Mouse (Mus musculus) spleen, adult 2 months (tissue): Measurements from ENCODE around the gene Ccdc65. TPM values are rescaled to one million over a fixed set of nuclear protein-coding genes. Genes with fewer than 3 reads are reported as not detected.
"Not testable (repeated sequence)": the region's sequence is repeated elsewhere in the genome, so short reads cannot be mapped to it uniquely, and the experiment has no call there.

Experiments used
- DNase-seq, 2 experiments: peaks; one replicate each; pipeline versions ENCODE4 v3.0.0 to v3.0.0-alpha.2; 2012 to 2021; ENCODE audit warnings: low spot score in 2 of 2, low read depth in 1 of 2
- H3K27ac ChIP-seq: fragments of 200-500 bp; 2 replicates; pipeline ENCODE4 v1.5.1; 2012; ENCODE audit warnings: low read length, inconsistent platforms; ENCODE audit not compliant: insufficient read depth
- H3K27me3 ChIP-seq: fragments of 200-500 bp; 2 replicates; pipeline ENCODE4 v1.6.1; 2012; ENCODE audit warnings: mild to moderate bottlenecking, moderate library complexity, low read length, inconsistent platforms; ENCODE audit not compliant: control insufficient read depth, insufficient read depth
- H3K36me3 ChIP-seq: fragments of 200-500 bp; 2 replicates; pipeline ENCODE4 v1.6.1; 2012; ENCODE audit warnings: mild to moderate bottlenecking, low read length, inconsistent platforms; ENCODE audit not compliant: control insufficient read depth, insufficient read depth
- H3K4me1 ChIP-seq: fragments of 200-500 bp; 2 replicates; pipeline ENCODE4 v1.6.1; 2011; ENCODE audit warnings: inconsistent platforms; ENCODE audit not compliant: control insufficient read depth, insufficient read depth, insufficient read length
- H3K4me3 ChIP-seq: fragments of 200-500 bp; 2 replicates; pipeline ENCODE4 v1.5.1; 2011; ENCODE audit warnings: mild to moderate bottlenecking, inconsistent platforms; ENCODE audit not compliant: insufficient read depth, insufficient read length; ENCODE audit errors: extremely low read depth
- CTCF ChIP-seq: fragments of 200-500 bp; IDR thresholded peaks from 2 replicates; pipeline ENCODE4 v1.5.1; 2011; ENCODE audit warnings: mild to moderate bottlenecking, inconsistent platforms; ENCODE audit not compliant: insufficient read depth, insufficient read length, insufficient replicate concordance; ENCODE audit errors: extremely low read depth
- POLR2A ChIP-seq: fragments of 200-500 bp; IDR thresholded peaks from 2 replicates; pipeline ENCODE4 v1.6.1; 2011; ENCODE audit warnings: low read depth, low read length, inconsistent platforms
- WGBS: fragments of 180-500 bp; shearing (Covaris S2); methylation state at CpG from one replicate; pipeline ENCODE4 v1.1.7; 2018; 5-methylcytosine and 5-hydroxymethylcytosine counted together
- polyA plus RNA-seq: library from polyadenylated mRNA; depleted of rRNA; stranded (reverse); fragments of >200 nt; gene quantifications from 2 replicates; pipeline ENCODE4 v1.2.3, GENCODE M21; 2012

The Ccdc65 gene
- polyA plus RNA-seq, 1 experiment = not detected

DNA sequence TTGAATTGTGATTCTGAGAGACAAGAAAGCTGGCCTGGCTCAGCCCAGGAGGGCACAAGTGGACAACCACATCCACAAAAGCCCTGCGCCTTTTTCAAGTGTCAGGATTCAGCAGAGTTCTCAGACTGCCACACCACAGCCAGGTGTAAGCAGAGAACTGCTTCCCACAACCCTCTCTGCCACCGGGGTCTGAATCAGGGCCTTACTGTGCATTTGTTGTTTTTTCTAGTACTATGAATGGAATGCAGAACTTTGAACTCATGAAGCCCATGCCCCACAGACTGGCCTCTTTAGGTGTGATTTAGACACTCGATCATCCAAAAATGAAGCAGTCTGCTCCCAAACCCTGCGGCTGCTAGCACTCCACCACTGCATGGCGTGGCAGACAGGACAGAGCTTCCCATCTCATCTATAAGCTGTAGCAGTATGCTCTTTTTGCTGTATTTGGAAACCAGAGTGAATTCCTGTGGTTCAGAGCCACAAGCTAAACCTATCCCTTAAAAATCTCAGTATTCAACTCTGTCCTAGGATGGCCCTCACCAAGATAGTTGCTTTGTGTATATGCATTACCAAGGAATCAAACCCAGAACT, 26.1 kb downstream of the Ccdc65 start:
- Histone ChIP-seq H3K36me3 (peaks cover 9% of the 10 kb centered on the region), H3K27me3 (no peaks in the 10 kb centered on the region), H3K27ac (no peak overlapping the region), H3K4me3 (no peak overlapping the region), H3K4me1 (no peaks in the 10 kb centered on the region; the same call in 1 of the 2 replicates)
- WGBS = 79% methylated on average over 5 of the region's 5 CpGs
- TF ChIP-seq POLR2A (no peak), CTCF (no peak)
- DNase-seq = no peak

DNA sequence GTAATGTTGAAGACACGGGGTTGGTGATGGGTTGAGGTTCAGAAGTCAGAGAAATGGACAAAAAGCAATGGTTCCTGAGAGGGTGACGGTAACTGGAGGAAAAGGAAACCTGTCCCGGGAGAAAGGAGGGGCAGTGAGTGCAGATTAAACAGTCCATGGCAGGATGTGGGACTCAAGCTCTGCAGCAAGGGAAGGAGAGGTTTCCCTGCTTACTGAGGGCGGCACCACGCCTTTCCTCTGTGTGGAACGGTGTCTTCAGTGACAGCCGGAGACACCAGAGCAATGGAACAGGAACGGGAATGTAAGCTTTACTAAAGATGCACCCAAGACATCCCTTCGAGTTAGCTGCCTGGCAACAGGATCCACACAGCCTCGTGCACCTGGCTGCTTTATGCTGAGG, 28.5 kb downstream of the Ccdc65 start:
- 87% methylated on average over 10 of the region's 10 CpGs for WGBS
- Histone ChIP-seq H3K27me3 (no peaks in the 10 kb centered on the region), H3K4me3 (no peak overlapping the region), H3K36me3 (peaks cover 14% of the 10 kb centered on the region), H3K4me1 (no peaks in the 10 kb centered on the region), H3K27ac (no peak overlapping the region)
- DNase-seq = no peak
- no peak for TF ChIP-seq POLR2A
- no peak for TF ChIP-seq CTCF

DNA sequence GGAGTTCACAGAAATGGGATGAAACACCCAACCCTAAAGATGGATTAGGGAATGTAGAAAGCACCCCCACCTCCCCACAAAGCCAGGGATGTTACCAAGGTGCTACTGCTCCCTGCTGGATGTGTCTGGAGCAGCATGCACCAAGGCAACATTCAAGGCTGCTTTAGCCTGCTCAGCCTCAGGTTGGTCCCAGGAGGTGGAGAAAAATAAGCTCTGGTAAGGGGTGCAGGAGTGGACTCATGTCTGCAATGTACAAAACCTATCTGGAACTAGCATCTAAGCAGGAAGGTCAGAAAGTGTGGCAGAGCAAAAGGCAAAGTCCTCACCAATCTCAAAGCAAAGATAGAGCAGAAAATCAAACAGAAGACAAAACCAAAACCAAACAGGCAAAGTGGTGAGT, 29.9 kb downstream of the Ccdc65 start:
- H3K36me3 ChIP-seq = peaks cover 14% of the 10 kb centered on the region
- H3K27ac ChIP-seq = no peak overlapping the region
- DNase-seq = peak in 1 of 2 experiments; percentile 39
- H3K4me3 ChIP-seq = no peak overlapping the region
- no peaks in the 10 kb centered on the region for H3K4me1 ChIP-seq
- TF ChIP-seq POLR2A (no peak), CTCF (peak; percentile 9; the same call in 1 of the 2 replicates)
- H3K27me3 ChIP-seq = no peaks in the 10 kb centered on the region

DNA sequence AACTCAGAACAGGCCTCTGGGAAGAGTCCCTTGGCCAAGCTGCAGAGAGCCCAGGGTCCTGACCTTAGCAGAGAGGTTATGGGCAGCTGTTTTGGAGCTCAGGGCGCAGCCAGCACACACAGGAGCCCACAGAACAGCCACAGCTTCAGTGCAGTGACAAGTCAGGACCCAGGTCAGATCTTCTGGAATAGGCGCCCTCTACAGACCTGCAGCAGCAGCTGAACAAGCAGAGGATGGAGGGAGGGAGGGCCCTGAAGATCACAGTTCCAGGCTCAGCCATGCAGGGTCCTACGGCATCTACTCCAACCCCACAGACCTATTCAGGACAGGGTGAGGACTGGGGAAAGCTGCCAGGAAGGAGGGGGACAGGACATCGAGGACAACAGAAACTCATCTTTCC, 30.8 kb downstream of the Ccdc65 start:
- no peak for DNase-seq
- no peak overlapping the region for H3K27ac ChIP-seq
- H3K27me3 ChIP-seq = no peaks in the 10 kb centered on the region
- peaks cover 14% of the 10 kb centered on the region for H3K36me3 ChIP-seq
- no peaks in the 10 kb centered on the region for H3K4me1 ChIP-seq
- TF ChIP-seq POLR2A (no peak), CTCF (peak; percentile 3; the same call in 1 of the 2 replicates)
- no peak overlapping the region for H3K4me3 ChIP-seq
- 85% methylated on average over 4 of the region's 4 CpGs for WGBS

DNA sequence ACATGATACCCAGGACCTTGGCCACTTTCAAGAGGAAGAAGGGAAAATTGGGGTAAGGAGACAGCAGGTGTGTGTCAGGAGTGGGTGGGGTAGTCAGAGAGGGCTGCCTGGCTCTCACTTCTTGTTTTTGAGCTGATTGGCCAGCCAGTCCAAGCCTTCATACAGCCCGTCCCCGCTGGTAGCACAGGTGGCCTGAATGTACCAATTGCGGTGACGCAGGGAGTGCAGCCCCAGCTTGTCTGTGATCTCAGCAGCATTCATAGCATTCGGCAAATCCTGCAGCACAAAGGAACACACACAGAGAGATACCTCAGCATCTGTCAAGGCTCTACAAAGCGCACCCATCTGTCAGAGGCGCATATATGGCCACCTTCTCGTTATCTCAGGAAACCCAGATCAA, 32.2 kb downstream of the Ccdc65 start:
- TF ChIP-seq POLR2A (no peak), CTCF (no peak)
- H3K36me3 ChIP-seq = peaks cover 15% of the 10 kb centered on the region
- DNase-seq = peak in 1 of 2 experiments; percentile 12
- H3K27me3 ChIP-seq = no peaks in the 10 kb centered on the region
- H3K4me1 ChIP-seq = no peaks in the 10 kb centered on the region
- no peak overlapping the region for H3K27ac ChIP-seq
- WGBS = 78% methylated on average over 8 of the region's 8 CpGs
- H3K4me3 ChIP-seq = no peak overlapping the region

DNA sequence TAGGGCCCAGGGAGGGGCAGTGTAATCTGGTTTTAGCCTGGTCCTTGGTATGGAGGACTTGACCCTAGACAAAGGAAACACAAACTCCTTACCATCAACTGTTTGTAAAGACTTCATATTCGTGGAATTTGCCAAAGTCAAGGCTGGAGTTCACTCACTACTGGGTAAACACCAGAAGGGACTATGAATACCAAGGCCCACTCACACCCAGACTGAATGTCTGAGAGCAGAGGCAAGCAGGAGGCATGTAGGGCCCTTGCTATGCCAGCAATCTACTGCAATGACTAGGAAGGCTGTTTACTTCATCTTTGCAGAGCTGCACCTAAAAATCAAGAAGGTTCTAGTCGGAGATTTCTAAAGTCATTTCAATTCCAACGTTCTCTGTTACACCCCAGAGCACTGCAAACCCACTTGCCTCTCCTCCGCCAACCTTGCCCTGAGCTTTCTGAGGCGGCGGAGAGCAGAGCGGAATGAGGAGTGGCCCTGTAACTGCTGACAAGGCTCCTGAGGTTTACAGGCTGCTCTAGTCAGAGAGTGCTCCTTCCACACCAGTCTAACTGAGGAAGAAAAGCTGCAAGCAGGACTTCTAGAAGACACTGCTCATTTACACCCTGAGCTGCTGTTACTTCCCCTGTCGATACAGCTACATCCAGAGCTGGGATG, 34.9 kb downstream of the Ccdc65 start:
- WGBS = 90% methylated on average over 8 of the region's 8 CpGs
- DNase-seq = no peak
- Histone ChIP-seq H3K36me3 (peaks cover 12% of the 10 kb centered on the region; the same call in 1 of the 2 replicates), H3K27me3 (no peaks in the 10 kb centered on the region), H3K27ac (no peak overlapping the region), H3K4me3 (no peak overlapping the region), H3K4me1 (no peaks in the 10 kb centered on the region)
- no peak for TF ChIP-seq CTCF
- TF ChIP-seq POLR2A = no peak

DNA sequence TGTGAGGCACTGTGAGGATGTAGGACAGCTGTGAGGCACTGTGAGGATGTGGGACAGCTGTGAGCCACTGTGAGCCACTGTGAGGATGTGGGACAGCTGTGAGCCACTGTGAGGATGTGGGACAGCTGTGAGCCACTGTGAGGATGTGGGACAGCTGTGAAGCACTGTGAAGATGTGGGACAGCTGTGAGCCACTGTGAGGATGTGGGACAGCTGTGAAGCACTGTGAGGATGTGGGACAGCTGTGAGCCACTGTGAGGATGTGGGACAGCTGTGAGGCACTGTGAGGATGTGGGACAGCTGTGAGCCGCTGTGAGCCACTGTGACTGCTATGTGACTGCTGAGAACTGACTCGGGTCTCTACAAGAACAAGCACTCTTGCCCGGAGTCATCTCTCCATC, 35.9 kb downstream of the Ccdc65 start:
- 85% methylated on average over 3 of the region's 3 CpGs for WGBS
- not testable (repeated sequence) for H3K27ac ChIP-seq, H3K36me3 ChIP-seq, H3K4me3 ChIP-seq, DNase-seq, H3K27me3 ChIP-seq, H3K4me1 ChIP-seq
